Mouse (Mus musculus) spleen, embryonic (tissue): ENCODE data around the gene Man1a.

Source experiments
- CTCF ChIA-PET: fragments of 350-600 bp; sonication (Branson Sonifier 250); formaldehyde crosslinking; loops from one replicate; lab custom pipeline; 2022; lab: Charles Lee

Man1a gene

DNA sequence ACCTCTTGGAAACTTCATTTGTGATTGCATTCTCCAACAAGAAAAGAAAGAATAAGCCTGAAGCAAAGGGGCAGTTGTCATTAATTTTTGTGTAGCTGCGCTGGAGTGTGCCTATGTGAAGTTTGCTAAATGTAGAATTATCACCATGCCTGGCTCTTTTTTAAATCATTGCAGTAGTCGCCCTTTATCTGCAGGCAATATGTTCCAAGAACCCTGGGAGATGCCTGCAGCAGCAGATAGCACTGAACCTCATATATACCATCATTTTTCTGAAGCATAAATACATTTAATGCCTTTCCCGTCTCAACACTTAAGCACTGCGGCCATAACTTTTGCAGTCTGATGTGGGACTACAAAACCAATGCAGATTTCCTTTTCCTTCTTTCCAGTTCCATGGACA, 50.3 kb downstream of the Man1a start:
- CTCF ChIA-PET: interaction anchor here (1.2 kb wide), 1 partner anchor 12 kb away, joined by 4 read pairs; no protein-coding TSS in a partner anchor

DNA sequence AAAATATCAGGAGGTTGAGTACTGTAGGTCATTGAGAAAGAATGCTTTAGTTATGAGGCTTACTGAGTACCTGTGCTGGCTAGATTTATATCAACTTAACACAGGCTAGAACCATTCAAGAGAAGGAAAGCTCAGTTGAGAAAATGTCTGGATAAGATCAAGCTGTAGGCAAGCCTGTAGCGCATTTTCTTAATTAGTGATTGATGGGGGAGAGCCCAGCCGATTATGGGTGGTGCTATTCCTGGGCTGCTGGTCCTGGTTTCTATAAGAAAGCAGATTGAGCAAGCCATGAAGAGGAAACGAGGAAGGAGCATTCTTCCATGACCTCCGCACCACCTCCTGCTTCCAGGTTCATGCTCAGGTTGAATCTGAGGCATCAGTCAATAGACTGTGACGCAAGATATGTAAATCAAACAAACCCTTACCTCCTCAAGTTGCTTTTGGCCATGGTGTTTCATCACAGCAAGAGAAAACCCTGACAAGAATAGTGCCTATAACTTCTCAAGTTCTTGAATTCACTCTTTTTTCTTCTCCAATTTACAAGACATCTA, 58.4 kb downstream of the Man1a start:
- CTCF ChIA-PET: no interaction called here

DNA sequence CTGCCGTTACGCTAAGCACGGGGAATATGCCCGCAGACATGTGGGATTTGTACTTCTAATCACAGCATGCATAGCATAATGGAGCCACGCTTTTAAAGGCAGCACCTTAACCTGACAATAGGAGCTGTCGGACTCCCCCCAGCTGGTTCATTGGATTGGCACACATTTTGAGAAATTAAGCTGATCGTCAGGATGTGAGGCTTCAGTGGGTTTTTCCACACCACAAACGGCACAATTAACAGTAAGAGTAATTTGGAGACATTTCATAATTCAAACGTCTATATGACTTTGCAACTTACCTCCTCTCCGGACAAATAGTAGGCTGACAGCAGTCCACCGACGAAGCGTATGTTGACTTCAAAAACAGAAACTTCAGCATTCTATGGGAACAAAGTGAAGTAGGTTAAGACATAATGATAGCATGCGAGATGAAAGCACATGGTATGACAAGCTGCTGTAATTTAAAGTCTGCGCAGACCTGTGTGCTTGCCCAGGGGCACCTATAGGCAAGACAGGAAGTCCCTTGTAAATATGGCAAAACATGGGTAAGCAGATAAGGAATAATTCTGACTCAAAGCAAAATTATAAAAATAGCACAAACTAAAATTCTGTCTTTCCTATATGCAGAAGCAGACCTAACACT, 62.2 kb downstream of the Man1a start:
- CTCF ChIA-PET: interaction anchor here (1.3 kb wide), 2 partner anchors 9 to 13 kb away, joined by 3 to 4 read pairs; no protein-coding TSS in a partner anchor

DNA sequence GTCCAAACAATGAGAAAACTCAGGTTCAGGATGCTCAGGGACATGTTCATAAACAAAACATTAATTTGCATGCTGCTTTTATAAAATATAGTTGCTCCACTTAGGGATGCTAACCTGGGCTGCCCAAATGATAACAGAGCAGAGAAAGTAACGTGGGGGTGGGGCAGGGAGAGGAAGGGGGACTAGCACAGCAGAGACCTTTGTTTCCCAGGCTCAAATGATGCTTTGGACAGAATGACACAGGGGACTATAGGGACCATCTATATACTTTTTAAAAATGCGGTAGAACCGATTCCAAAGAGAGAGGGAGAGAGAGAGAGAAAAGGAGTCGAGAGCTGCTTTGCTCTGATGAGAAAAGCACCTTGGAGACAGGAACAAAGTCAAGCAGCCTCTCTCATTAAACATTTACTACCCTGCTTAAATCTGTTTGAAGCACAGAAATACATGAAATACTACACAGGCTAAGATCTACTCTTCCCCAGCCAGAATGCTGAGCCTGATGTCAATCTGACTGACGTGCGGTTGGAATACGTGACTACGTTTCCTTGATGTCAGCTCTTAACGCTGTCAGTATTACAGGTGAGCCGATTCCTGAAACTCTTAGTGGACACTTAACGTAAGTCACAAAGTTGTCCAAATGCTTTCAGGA, 63.1 kb downstream of the Man1a start:
- CTCF ChIA-PET: interaction anchor here (0.5 kb wide), 1 partner anchor 91 kb away, joined by 4 read pairs; no protein-coding TSS in a partner anchor

DNA sequence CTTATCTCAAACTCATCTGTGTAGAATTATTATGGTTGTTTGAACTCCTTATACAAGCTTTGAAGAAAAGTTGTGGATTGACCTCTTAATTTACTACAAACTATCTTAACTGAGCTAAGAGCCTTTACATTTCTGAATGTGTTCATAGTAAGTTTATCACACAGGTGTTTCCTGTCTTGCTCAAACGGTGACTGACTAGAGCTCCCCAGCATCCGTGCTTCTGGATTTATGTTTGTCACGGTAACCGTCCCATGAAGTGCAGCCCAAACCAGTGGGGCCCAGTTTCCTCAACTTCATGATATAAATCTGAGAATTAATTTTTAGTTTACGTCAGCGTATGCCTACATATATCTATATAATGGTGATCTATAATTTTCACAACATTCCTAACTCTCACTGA, 67.3 kb downstream of the Man1a start:
- CTCF ChIA-PET: no interaction called here

DNA sequence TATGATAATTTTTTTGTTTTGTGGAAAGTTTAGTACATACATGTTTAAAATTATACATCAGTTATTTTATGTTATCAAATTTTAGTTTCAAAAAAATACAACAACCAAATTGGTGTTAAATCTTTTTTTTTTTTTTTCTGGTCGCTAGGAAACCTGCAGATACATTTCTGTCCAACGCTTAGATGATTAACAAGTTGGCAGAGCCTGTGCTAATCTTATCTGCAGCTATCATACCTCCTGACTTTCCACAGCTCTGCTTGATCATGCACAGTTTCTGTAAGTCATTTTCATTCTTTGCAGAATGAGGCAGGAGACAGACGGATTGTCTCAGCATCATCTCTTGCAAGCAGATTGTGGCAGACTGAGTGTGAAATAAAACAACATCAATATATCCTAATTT, 69.5 kb downstream of the Man1a start:
- CTCF ChIA-PET: no interaction called here

DNA sequence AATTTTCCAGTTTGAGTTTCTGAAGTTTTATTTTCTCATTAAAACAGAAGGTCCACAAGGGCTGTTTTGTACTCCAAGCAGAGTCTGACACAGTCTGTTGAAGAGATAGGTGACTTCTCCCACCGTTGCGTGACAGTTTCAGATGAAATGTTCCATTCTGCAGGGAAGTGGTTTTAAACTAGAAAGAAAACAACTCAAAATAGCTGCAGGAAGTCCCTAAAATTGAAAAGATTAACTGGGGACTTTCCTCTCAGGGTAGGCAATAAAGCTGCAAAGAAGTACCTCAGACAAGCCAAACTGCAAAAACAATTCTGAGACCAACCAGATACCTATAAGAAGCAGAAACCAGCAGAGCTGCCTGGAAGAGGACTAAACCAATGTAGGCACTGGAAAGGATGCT, 70.6 kb downstream of the Man1a start:
- CTCF ChIA-PET: interaction anchor here (0.8 kb wide), 1 partner anchor 8 kb away, joined by 3 read pairs; no protein-coding TSS in a partner anchor

DNA sequence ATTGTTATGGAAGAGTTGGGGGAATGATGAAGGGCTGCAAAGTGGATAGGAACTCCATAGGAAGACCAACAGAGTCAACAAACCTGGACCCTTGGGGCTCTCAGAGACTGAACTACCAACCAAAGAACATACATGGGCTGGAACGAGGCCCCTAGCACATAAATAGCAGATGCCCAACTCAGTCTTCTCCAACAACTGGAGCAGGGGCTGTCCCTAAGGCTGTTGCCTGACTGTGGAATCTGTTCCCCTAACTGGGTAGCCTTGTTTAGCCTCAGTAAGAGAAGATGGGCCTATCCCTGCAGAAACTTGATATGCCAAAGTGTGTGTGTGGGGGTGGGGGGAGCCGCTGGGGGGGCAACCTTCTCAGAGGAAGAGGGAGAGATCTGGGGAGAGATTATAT, 73.5 kb downstream of the Man1a start:
- CTCF ChIA-PET: no interaction called here

DNA sequence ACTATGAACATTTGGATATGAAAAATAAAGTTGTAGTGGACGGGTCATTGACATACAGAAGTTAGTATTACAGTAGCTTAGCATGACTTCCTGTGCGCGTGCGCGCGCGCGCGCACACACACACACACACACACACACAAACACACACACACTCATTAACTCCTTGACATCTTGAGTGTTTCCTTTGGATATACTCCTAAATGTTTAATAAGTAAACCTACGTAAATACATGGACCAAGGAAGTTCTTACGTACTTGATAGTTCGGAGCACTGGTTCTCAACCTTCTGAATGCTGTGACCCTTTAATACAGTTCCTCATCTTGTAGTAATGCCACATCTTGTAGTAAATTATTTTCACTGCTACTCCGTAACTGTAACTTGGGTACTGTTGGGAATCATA, 79.1 kb downstream of the Man1a start:
- CTCF ChIA-PET: no interaction called here

DNA sequence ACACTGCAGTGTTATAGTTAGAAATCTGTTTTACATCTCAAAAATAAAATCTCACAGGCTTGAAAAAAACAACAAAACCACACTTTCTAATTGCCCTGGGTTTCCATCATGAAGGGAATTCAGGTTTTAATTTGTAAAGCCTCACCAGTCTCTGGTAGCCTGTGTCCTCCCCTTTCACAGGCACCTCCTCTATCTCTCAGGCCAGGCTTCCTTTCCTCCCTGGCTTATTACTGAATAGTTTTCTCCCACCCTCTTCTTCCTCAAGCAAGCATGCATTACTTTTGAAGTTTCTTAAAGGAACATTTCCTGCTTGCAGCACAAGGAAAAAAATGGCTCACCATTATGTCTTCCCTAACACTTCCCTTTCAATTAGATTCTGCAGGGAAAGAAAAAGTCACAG, 80.2 kb downstream of the Man1a start:
- CTCF ChIA-PET: no interaction called here

DNA sequence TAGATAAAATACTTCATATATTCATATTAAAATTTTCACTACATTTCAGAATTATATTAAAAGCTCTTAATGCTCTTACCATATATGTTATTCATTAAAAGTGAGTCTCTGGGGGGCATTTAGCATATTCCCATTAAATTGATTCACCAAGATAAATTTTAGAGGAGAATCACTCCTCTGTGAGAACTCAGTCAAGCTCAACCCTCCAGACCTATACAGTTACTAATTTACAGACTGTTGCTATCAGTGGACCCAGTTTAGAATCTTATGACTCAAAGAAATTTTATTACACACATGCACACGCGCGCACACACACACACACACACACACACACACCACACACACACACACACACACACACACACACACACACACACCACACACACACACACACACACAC, 81.8 kb downstream of the Man1a start:
- CTCF ChIA-PET: interaction anchor here (0.6 kb wide), 1 partner anchor 47 kb away, joined by 4 read pairs; no protein-coding TSS in a partner anchor

DNA sequence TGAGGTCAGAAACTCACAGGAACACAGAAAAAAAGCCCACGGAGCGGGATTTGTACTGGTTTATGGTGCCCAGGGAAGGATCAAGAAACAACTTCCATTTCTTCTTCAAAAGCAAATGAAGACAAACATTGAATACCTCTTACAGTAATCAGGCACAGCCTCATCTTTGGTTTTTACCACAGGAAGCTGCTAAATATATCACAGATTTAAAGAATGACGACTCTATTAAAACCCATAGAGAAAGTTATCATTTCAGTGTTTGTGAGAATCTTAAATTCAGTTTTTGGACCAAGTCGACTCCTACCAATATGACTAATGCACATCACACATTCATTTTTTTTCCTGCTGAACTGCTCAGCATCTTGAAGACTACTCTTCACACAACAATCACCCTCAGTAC, 86.0 kb downstream of the Man1a start:
- CTCF ChIA-PET: interaction anchor here (0.7 kb wide), 1 partner anchor 33 kb away, joined by 3 read pairs; no protein-coding TSS in a partner anchor

DNA sequence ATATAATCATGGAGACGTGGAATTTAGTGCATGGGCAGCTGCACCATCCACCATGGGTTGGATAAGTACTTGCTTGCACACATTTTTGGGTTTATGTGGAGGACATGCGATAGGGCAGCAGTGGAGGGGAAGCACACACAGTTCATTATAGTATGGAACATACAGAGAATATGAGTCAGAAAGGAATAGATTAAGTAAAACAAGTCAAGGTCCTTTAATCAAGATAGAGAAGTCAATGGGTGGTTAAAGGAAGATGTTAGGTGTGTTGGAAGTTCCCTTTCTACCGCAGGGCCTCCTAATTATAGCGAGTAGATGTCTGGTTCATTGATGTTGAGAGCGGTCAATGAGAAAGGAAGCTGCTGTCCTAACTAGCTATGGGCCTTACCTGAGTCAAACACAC, 91.5 kb downstream of the Man1a start:
- CTCF ChIA-PET: no interaction called here

DNA sequence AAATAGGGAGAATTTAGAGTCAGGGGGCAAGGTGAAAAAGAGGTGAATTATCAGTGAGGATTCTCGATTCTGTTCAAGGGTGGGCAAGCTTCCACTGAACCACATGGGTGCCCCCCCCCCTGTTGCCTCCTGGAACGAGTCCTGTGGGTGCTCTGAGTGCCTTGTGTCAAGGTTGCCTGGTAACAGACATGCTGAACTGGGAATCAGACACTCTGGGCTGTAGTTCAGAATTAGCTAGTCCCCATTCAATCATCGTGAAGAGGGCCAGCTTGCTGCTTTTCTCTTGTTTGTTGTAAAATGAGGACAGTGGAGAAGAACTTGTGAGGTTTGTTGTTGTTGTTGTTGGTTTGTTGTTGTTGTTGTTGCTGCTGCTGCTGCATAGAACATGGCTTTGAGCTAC, 92.3 kb downstream of the Man1a start:
- CTCF ChIA-PET: interaction anchor here (0.6 kb wide), 1 partner anchor 41 kb away, joined by 4 read pairs; no protein-coding TSS in a partner anchor

DNA sequence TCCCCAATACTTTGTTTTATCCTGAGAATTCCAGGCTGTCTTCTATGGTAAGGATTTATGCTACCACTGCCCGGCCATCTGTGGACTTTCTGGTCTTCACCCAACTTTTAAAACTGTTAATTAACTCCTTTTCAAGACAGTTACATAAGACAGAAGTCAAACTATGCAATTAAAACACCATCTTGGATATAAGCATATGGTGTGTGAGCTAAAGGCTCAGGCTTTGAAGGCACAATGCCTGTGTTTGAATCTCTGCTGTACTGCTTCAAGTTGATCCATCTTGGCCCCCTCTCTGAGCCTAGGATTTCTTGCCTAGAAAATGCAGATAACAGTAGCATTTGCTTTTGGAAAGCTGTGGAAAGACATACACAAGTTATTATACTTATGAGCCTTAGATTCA, 97.8 kb downstream of the Man1a start:
- CTCF ChIA-PET: no interaction called here

DNA sequence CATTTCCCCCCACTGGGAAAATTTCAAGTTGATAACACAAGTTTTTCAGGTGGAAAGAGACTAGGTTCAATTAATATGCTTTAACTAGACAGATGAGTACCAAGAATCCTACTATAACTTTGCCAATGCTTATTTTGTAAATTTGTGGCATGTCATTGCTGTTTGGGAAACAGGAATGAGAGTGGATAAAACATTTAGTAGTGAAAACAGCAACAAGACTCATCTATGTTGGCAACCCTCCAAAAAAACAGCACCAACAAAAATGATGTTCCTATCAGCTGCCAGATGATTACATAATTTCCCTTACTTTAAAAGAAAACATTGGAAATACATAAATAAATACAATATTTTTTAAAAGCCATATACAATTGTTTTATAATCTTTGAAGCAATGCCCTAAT, 102.2 kb downstream of the Man1a start:
- CTCF ChIA-PET: no interaction called here

DNA sequence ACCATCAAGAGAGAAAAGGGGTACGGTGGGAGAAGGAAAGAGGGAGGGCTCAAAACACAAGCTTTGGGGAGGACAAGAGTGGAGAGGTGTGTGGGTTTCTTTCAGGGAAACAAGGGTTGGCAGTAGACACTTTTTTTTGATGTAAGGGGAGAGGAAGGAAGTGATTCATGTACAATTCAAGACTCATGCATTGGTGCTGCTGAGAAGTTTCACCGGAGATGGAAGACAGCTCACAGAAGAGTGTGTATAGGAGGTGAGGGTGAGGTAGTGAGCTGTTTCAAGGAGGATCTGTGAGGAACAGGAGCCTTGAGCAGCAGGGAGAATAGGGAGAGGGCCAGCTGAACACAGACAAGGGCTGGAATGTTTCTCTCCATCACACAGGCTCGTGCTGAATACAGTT, 116.7 kb downstream of the Man1a start:
- CTCF ChIA-PET: interaction anchor here (1.0 kb wide), 1 partner anchor 89 kb away, joined by 3 read pairs; no protein-coding TSS in a partner anchor

DNA sequence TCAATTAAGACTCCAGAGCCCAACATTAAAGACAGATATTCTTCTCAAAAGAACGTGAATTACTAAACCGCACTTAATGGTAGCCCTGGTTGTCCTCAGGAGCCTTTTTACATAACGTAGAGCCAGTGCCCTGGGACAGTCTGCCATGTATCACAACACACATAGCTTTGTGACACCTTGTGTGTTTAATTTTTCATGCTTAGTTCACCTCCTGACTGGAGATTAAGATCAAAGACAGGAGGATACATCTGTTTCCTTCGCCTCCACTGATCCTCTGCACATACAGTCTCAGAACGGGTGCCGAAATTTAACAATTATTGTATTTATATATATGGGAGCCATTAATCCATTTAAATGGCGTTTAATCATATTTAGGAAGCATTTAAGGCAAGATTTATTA, 134.8 kb downstream of the Man1a start:
- CTCF ChIA-PET: no interaction called here

DNA sequence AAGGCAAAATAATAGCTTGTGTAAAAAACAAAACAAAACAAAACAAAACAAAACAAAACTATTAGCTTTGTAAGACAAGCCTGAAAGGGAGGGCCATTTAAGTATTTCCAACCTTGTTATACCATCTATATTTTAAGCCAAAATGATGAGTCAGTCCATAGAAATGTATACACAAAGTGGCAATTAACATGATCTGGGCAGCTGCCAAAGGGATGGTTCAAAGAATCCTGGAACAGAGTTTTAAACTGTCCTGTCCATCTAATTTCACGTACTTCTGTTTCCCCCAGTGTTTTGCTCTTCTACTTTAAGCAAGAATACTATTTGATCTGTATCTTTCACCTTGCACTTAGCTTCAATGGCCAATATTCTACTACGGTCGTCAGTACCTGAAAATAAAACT, 138.2 kb downstream of the Man1a start:
- CTCF ChIA-PET: no interaction called here

DNA sequence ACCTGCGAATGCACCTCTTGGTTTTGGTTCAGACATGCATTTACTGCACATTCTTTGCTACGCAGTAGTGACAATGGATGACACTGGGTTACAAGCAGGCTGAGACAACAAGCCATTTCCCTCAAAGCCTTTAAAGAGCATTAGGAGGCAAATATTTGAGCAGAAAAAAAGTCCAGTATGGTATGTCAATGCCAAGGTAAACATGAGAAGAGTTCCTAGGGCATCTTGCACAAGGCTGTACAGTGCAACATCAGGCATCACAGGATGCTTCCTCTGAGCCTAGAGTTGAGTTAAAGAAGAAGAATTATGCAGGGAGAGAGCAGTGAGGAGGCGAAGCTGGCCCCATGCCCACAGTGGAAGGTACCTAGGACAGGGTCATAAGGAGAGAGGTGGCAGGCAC, 140.3 kb downstream of the Man1a start:
- CTCF ChIA-PET: interaction anchor here (0.6 kb wide), 2 partner anchors 41 to 172 kb away, joined by 3 read pairs; no protein-coding TSS in a partner anchor

DNA sequence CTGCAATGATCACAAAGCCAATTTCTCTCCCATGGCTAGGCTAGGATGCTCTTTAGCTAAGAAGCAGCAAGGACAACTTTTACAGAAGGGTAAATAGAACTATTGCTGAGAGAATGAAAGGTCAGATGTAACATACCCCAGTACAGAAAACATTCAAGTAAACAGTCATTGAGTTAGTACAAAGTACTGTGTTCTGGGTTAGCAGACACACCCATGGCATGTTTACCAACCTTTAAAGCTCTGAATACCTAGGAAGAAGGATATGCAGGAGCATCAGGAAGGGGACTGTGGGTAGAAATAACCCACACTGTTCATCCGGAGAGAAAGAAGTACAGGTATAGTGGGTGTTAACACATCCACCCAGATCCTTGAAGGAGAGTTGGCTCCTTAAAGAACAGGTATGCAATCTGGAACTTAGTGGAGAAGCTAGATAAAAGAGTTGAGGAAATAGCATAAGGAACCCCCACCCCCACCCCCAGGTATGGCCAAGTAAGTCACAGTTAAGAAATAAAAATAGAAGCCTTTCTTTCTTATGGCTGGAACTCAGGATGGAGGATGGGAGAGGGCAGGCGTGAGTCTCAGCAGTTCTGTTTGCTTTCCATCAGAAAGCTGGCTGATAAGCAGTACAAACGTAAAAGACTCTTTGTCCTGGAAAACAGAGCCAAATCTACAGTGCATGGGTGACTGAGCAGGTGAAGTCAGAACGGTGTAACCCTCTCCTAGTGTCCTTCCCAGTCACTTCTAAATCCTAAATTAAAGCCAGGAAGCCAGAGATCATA, 146.5 kb downstream of the Man1a start:
- CTCF ChIA-PET: no interaction called here

DNA sequence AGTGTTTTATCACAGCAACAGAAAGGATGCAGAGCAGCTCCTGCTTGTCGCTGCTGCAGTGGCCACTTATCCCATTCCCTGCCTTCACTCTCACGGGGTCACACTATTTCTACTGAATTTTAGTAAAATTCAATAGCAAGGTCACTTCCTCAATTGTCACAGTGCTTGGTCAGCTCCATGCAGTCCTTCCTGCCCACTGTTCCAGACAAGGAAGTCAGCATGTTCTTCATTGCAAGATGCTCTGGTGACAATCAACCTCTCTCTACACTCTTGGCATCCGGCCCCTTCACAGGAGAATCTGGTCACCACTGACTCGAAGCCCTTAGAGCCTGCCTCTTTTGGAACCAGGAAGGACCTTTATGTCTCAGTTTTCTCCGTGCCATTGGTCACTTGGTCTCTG, 148.5 kb downstream of the Man1a start:
- CTCF ChIA-PET: no interaction called here
